Mouse (Mus musculus) right cerebral cortex, adult 2 months (tissue): Measurements from ENCODE around the gene Spata31d1d.
"Not testable (repeated sequence)": the region's sequence is repeated elsewhere in the genome, so short reads cannot be mapped to it uniquely, and the experiment has no call there.

Experiments
- DNase-seq, 2 experiments: peaks; one replicate each; pipeline ENCODE4 v3.0.0; 2021 to 2022; ENCODE audit warnings: low spot score in 2 of 2

The Spata31d1d gene

DNA sequence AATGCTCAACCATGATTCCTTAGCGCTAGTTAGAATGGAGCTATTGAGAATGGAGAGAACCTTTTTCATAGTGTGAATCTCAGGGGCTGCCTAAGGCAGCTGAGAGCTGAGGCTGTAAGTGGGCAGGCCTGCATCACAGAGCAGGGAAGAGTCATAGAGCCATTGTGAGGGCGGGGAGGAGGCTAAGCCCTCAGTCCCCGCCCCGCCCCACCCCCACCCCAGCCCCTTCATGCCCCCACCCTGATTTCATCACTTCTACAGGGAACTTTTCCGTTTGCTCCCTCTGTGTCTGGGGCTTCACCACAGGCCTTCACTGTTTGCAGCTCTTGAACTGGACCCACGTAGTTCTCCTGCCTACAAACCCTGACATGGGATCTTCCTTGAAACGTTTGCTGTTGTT, at the start of gene Spata31d1d:
Gene Spata31d1d (minus strand): TSS at position 101 of the 400 bp plus-strand sequence.
- DNase-seq: no peak

- not testable (repeated sequence) for DNase-seq
These were observed 48.3 kb upstream of the Spata31d1d start for GRCm38 (mm10) chr13:59779744-59780264.

DNA sequence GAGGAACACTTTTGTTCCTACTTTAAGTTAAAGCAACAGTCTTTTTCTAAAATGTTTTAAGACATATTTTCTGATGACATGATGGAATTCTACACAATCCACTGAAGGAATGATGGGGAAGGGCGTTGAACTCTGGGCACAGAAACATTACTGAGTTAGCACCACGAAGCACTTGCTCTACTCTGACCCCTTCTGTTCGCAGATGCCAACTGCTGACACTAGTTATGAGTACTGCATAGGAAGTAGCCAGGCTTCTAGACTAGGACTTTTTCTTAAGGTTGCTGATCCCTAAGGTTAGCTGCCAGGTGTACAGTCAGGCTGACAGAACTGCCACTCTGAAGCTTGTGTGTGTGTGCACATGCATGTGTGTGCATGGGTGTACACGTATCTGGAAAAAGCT, 47.7 kb upstream of the Spata31d1d start:
- DNase-seq: no peak

- DNase-seq: no peak
These were observed 43.6 kb upstream of the Spata31d1d start for GRCm38 (mm10) chr13:59775168-59775567.

DNA sequence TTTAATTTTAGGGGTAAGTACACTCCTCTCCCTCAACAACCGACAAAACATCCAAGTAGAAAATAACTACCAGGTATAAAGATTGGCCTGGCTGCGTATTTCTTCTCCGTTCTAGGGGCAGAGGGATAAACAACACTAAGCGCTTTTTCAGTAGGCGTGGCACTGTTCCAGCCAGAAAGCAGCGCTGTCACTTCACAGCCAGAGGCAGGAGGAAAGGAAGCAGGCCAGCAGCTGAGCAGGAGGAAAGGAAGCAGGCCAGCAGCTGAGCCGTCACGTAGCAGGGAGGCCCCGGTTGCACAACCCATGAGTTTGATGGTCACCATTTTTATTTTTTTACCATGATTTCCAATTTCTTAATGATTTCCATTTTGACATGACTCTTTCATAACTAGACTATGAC, 39.7 kb upstream of the Spata31d1d start:
- peak; percentile 63 to 66 for DNase-seq

GRCm38 (mm10) chr13:59770847-59771246, 39.3 kb upstream of the Spata31d1d start:
- DNase-seq: peak in 1 of 2 experiments; percentile 35

DNA sequence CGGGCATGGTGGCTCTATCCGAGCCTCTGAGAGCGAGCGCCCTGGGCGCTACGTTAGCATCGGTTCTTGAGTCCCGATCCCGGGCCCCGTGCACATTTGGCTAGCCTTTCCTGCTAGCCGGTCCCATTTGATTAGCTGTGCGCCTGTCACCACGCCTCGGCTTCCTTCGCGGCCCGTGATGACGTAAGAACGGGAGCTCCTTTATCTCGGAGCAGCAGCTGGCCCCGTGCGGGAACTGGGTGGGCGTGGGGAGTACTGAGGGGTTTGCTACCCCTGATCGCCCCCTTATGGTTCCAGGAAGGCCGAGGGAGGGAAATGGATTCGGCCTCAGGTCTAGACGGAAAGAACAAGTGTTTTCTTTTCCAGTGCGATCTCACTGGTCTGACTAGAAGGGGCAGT, 38.6 kb upstream of the Spata31d1d start:
- peak; percentile 86 to 87 for DNase-seq

- DNase-seq: peak; percentile 100
These were observed 38.0 kb upstream of the Spata31d1d start, which contains the start of gene Isca1 for GRCm38 (mm10) chr13:59769296-59770163. TSS of gene Isca1 (minus strand) at chr13:59769810.

DNA sequence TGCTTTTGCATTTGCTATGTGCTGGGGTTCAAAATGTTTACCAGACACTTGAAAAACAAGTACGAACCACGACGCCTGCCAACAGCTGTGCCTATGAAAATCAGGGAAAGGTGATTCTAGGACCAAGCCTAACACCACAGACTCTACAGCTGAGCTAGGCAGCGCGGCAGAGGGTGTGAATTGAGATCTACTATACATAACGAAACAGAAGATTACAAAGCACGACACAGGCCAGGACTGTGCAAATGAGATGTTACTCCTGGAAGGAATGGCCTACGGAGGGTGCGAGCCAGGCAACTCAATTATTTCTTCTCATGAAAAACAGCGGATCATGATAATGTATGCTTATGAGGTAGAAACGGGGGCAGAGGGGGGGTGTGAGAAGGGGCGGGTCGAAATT, 37.0 kb upstream of the Spata31d1d start:
- DNase-seq: no peak

- DNase-seq: no peak
These were observed 35.4 kb upstream of the Spata31d1d start for GRCm38 (mm10) chr13:59766786-59767515.

- no peak for DNase-seq
These were observed 31.2 kb upstream of the Spata31d1d start for GRCm38 (mm10) chr13:59762791-59763190.

GRCm38 (mm10) chr13:59756906-59757305, 25.4 kb upstream of the Spata31d1d start:
- no peak for DNase-seq

DNA sequence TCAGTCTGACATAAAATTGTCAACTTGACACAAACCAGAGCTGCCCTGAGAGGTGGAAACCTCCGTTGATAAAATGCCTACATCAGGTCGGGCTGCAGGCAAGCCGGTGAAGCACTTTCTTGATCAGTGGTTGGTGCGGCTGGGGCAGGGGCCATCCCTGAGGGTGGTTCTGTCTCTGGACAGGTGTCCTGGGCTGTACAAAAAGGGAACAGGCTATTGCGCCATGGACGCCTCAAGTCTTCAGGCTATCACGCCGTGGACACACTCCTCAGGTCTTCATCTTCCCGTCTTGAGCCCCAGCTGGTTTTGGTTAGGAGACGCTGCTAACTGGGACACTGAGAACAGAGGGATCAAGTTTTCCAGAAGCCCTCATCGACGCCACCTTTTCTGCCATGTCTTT, 18.8 kb upstream of the Spata31d1d start:
- no peak for DNase-seq

GRCm38 (mm10) chr13:59746711-59747110, 15.2 kb upstream of the Spata31d1d start, which contains the start of gene 1700014D04Rik:
TSS of gene 1700014D04Rik (minus strand) at chr13:59746752.
- DNase-seq: peak; percentile 72 to 75

DNA sequence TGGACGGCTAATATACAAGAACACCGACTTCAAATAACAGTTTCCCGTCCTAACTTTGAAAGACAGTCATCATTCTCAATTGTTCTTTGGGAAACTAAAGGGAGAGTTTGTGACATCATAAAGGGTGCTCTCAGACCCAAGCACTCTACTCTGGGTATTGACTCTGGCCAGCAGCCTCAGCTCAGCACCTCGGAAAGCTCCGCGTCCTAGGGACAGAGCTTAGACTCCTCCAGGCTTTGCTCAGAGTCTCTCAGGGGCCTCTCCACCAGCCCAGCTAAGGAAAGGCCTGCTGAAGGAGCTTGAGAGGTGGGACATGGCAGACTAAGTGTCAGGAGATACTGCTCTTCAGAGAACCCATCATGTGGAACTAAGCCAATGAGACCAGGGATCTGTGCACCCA, 14.6 kb upstream of the Spata31d1d start:
- DNase-seq: no peak

- DNase-seq: peak; percentile 23 to 38
These were observed 13.9 kb upstream of the Spata31d1d start for GRCm38 (mm10) chr13:59745462-59745861.

DNA sequence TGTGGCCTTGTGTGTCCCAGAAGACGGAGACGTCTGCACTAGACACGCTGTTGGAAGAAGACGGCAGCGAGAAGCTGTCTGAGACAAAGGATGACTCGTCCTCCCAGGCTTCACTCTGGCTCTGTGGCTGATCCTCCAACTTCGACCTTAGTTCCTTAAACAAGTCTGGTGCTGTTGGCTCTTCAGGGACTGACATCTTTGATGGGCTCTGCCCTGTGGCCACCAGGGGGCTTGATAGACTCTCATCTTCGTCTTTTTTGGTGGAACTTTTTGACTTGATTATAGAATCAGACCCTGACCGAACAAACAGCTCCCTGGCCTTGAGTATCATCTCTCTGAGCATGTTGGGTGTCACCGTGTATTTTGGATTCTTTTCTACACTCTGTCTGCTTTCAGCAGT, 10.1 kb upstream of the Spata31d1d start:
- DNase-seq: no peak

- no peak for DNase-seq
These were observed 9.5 kb upstream of the Spata31d1d start for GRCm38 (mm10) chr13:59741096-59741495.

DNA sequence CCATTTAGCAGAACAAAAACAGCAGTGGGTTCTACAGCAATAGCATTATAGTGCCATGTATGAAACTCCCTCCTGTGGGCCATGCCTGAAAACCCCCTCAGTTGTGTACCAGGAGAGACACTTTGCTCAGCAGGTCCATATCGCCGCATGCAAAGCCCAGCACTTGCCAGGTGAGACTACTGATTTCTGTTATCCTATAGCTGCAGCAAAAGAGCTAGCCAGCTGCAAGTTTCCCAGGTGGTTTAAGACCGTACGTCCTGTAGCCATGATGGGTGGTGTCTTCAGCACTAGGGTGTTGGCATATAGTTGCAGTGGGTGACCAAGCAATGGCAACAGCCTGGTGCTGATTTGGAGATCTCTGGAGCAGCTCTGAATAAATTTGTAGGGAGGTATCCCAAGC, 7.8 kb upstream of the Spata31d1d start:
- DNase-seq: no peak

DNA sequence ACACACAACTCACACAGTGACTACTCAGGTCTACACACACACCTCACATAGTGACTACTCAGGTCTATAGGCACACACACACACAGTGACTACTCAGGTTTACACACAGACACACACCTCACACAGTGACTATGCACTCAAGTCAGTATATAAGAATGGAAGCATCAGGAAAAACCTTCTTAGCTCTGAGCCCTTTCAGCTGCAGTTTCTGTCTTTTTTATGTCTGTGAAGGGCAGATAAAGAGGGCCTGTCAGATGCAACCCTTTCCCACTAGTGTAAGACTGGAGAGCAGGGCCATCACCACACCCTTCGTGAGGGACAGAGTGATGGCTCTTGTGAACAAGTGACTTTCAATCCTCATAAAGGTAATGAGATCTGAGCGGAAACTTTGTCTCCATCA, 6.9 kb upstream of the Spata31d1d start:
- DNase-seq: no peak

- DNase-seq: no peak
These were observed 3.6 kb upstream of the Spata31d1d start for GRCm38 (mm10) chr13:59735190-59735589.

GRCm38 (mm10) chr13:59734347-59734746, 2.8 kb upstream of the Spata31d1d start:
- DNase-seq: not testable (repeated sequence)
